Mouse (Mus musculus) myocyte (in vitro differentiated cells): Measurements from ENCODE around the gene Epo. TPM values are rescaled to one million over a fixed set of nuclear protein-coding genes. Genes with fewer than 3 reads are reported as not detected.

Experiments used
- H3K27me3 ChIP-seq: one replicate; pipeline ENCODE4 v1.6.1; 2011; ENCODE audit not compliant: control insufficient read depth, insufficient read depth, insufficient read length
- H3K36me3 ChIP-seq: one replicate; pipeline ENCODE4 v1.6.1; 2011; ENCODE audit not compliant: control insufficient read depth, insufficient read depth
- H3K4me2 ChIP-seq: one replicate; pipeline ENCODE4 v1.6.1; 2011; ENCODE audit warnings: low read depth, control low read depth
- H3K4me3 ChIP-seq: one replicate; pipeline ENCODE4 v1.5.1; 2011; ENCODE audit warnings: mild to moderate bottlenecking, control low read depth, moderate library complexity
- H3K79me2 ChIP-seq: one replicate; pipeline ENCODE4 v1.6.1; 2011; ENCODE audit not compliant: control insufficient read depth, insufficient read depth
- H3ac ChIP-seq: one replicate; pipeline ENCODE4 v1.6.1; 2011; ENCODE audit not compliant: control insufficient read depth, insufficient read length
- CEBPB ChIP-seq: IDR thresholded peaks from 2 replicates; pipeline ENCODE4 v1.6.1; 2011; ENCODE audit warnings: mild to moderate bottlenecking, moderate library complexity; ENCODE audit not compliant: poor library complexity, insufficient read depth, severe bottlenecking
- E2F4 ChIP-seq: IDR thresholded peaks from one replicate; pipeline ENCODE4 v1.6.1; 2011; ENCODE audit warnings: mild to moderate bottlenecking, control low read depth, moderate library complexity; ENCODE audit not compliant: insufficient read depth
- MAX ChIP-seq: IDR thresholded peaks from one replicate; pipeline ENCODE4 v1.6.1; 2011; ENCODE audit warnings: low read depth, mild to moderate bottlenecking, control low read depth
- MYOD1 ChIP-seq, 3 experiments: IDR thresholded peaks; one replicate each; pipeline ENCODE4 v1.6.1; 2011; ENCODE audit warnings: control low read depth in 2 of 3, low read depth in 2 of 3, mild to moderate bottlenecking in 2 of 3, moderate library complexity in 1 of 3; ENCODE audit not compliant: insufficient read length in 2 of 3, control insufficient read depth in 1 of 3
- MYOG ChIP-seq, 3 experiments: IDR thresholded peaks; one replicate each; pipeline ENCODE4 v1.6.1; 2011; ENCODE audit warnings: control low read depth in 2 of 3, low read depth in 2 of 3, mild to moderate bottlenecking in 2 of 3; ENCODE audit not compliant: insufficient read length in 2 of 3, control insufficient read depth in 1 of 3, insufficient read depth in 1 of 3
- POLR2A ChIP-seq: IDR thresholded peaks from one replicate; pipeline ENCODE4 v1.6.1; 2011; ENCODE audit warnings: low read depth, mild to moderate bottlenecking, control low read depth, moderate library complexity; ENCODE audit not compliant: insufficient read length
- POLR2AphosphoS2 ChIP-seq: IDR thresholded peaks from one replicate; pipeline ENCODE4 v1.6.1; 2011; ENCODE audit warnings: low read depth, control low read depth; ENCODE audit not compliant: insufficient read length
- REST ChIP-seq: IDR thresholded peaks from one replicate; pipeline ENCODE4 v1.6.1; 2011; ENCODE audit warnings: mild to moderate bottlenecking, control low read depth, moderate library complexity; ENCODE audit not compliant: insufficient read depth, insufficient read length
- SRF ChIP-seq: IDR thresholded peaks from one replicate; pipeline ENCODE4 v1.6.1; 2011; ENCODE audit warnings: low read depth; ENCODE audit not compliant: control insufficient read depth, insufficient read length
- TCF12 ChIP-seq: IDR thresholded peaks from one replicate; pipeline ENCODE4 v1.6.1; 2011; ENCODE audit warnings: mild to moderate bottlenecking, control low read depth; ENCODE audit not compliant: poor library complexity, insufficient read depth, severe bottlenecking
- TCF3 ChIP-seq: IDR thresholded peaks from one replicate; pipeline ENCODE4 v1.6.1; 2011; ENCODE audit warnings: low read depth, control low read depth; ENCODE audit not compliant: insufficient read length
- USF1 ChIP-seq: IDR thresholded peaks from one replicate; pipeline ENCODE4 v1.6.1; 2011; ENCODE audit warnings: low read depth, mild to moderate bottlenecking, control low read depth, moderate library complexity
- polyA plus RNA-seq: library from polyadenylated mRNA; unstranded; fragments of >200 nt; fragmentation: generic; extraction: Trizol; gene quantifications from one replicate; pipeline ENCODE4 v1.2.1, GENCODE M21; 2012; ENCODE audit warnings: missing spikeins

Epo gene
- polyA plus RNA-seq, result not detected

DNA sequence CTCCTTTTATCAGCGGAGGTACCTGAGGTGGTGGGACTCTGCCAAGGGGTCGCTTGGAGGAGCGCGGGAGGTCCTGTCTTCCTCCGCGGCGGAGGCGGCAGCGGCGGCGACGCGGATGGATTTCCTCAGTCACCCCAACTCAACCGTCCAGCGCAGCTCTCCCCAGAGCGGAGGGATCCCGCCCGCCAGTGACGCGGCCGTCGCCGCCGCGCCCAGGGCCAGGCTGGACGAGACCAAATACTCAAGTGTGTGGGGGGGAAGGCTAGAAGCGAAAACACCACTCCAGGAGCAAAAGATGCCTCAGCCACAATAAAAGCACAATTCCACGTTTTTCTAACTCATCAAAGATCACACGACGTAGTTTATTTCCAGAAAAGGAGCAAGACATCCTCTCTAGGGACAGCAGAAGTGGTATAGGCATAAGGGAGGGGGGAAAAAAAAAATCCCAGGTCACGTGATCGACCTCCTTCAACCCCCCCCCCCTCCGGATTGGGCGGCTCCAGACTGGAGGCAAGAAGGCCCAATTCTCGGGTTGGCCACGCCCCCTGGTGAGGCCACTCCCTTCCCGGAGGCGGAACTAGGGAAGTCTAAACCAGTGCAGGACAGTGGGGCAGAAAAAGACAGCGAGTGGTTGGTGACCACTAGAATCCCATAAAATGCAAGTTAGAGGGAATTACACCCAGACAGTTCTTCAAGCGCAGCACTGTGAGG is at the start of gene Epo, which contains the start of gene Gnb2:
Epo (minus strand) TSS at position 126 of the 711 bp plus-strand sequence.
Gnb2 (minus strand) TSS at position 394 of the 711 bp plus-strand sequence.
- H3ac ChIP-seq, result peak within 1 kb of the TSS; percentile 15
- peaks cover 34% of the 10 kb centered on the region for H3K79me2 ChIP-seq
- TF ChIP-seq E2F4, result peak; percentile 61
- TF ChIP-seq CEBPB, result no peak
- peak; percentile 91 for TF ChIP-seq USF1
- TF ChIP-seq POLR2A, result peak; percentile 94
- TF ChIP-seq TCF3, result no peak
- no peak for TF ChIP-seq SRF
- TF ChIP-seq MAX, result no peak
- TF ChIP-seq POLR2AphosphoS2, result peak; percentile 91
- TF ChIP-seq REST, result no peak
- TF ChIP-seq MYOD1 (IDR thresholded peaks at IDR 0.05; ENCODE audit: control insufficient read depth in 1 of 3, insufficient read length in 2 of 3, low read depth in 2 of 3), result peak in 1 of 3 experiments; percentile 40
- TF ChIP-seq MYOG (IDR thresholded peaks at IDR 0.05; ENCODE audit: control insufficient read depth in 1 of 3, insufficient read depth in 1 of 3, insufficient read length in 2 of 3, low read depth in 2 of 3), result peak in 1 of 3 experiments; percentile 60
- no peak for TF ChIP-seq TCF12
- no peaks in the 10 kb centered on the region for H3K36me3 ChIP-seq
- peak within 1 kb of the TSS; percentile 100 for H3K4me3 ChIP-seq
- H3K27me3 ChIP-seq, result peaks cover 2% of the 10 kb centered on the region
- peak within 1 kb of the TSS; percentile 88 for H3K4me2 ChIP-seq

DNA sequence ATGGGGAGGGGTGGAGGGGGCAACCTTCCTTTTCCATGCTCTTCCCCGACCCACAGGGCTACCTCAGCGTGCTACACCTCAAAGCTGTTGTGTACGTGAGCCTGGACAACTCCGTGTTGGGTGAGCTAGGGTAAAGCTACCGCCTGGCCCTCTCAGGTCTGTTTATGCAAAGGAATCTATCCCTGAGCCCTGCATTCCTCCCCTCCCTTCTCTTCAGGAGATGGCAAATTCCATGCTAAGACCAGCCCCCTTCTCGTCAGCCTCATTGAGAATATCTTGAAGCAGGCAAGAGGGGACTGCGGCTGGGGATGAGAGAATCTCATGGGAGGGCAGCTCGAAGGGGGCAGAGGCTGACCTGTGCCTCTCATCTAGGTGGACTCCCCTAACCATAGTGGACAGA is 49.7 kb upstream of the Epo start:
- no peaks in the 10 kb centered on the region for H3K36me3 ChIP-seq
- no peak overlapping the region for H3K4me2 ChIP-seq
- H3K4me3 ChIP-seq, result no peak overlapping the region
- TF ChIP-seq TCF12, result no peak
- no peak for TF ChIP-seq TCF3
- TF ChIP-seq USF1, result no peak
- TF ChIP-seq POLR2AphosphoS2, result no peak
- TF ChIP-seq MAX, result no peak
- TF ChIP-seq SRF, result no peak
- no peak for TF ChIP-seq MYOD1 (IDR thresholded peaks at IDR 0.05; ENCODE audit: control insufficient read depth in 1 of 3, insufficient read length in 2 of 3, low read depth in 2 of 3)
- no peak for TF ChIP-seq MYOG (IDR thresholded peaks at IDR 0.05; ENCODE audit: control insufficient read depth in 1 of 3, insufficient read depth in 1 of 3, insufficient read length in 2 of 3, low read depth in 2 of 3)
- no peak for TF ChIP-seq E2F4
- no peak for TF ChIP-seq REST
- TF ChIP-seq POLR2A, result no peak
- no peak for TF ChIP-seq CEBPB
- H3ac ChIP-seq, result no peak overlapping the region
- peaks cover 22% of the 10 kb centered on the region for H3K27me3 ChIP-seq
- no peaks in the 10 kb centered on the region for H3K79me2 ChIP-seq

- Histone ChIP-seq H3K79me2 (no peaks in the 10 kb centered on the region), H3K27me3 (peaks cover 27% of the 10 kb centered on the region), H3K4me3 (no peak overlapping the region)
Observed at GRCm38 (mm10) chr5:137580246-137580645, 47.2 kb upstream of the Epo start.

DNA sequence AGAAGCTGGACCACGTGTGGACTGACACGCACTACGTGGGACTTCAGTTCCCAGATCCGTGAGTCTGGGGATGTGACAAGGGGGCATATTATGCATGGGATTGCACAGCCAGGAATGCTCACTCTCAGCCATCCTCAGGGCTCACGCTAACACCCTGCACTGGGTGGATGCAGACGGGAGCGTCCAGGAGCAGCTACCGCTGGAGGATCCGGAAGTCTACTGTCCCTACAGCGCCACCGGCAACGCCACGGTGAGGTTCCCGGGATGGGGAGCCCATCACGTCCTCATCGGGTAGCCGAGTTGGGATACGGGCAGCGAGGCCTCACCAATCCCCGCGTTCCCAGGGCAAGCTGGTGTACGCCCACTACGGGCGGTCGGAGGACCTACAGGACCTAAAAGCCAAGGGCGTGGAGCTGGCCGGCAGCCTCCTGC is 41.4 kb upstream of the Epo start:
- H3K4me3 ChIP-seq, result no peak overlapping the region
- no peak overlapping the region for H3ac ChIP-seq
- peaks cover 18% of the 10 kb centered on the region for H3K27me3 ChIP-seq
- no peaks in the 10 kb centered on the region for H3K79me2 ChIP-seq
- H3K4me2 ChIP-seq, result no peak overlapping the region
- TF ChIP-seq E2F4 (no peak), USF1 (no peak), POLR2AphosphoS2 (no peak), TCF3 (no peak), MYOG (IDR thresholded peaks at IDR 0.05; ENCODE audit: control insufficient read depth in 1 of 3, insufficient read depth in 1 of 3, insufficient read length in 2 of 3, low read depth in 2 of 3) (no peak), POLR2A (no peak), SRF (no peak), CEBPB (no peak), MYOD1 (IDR thresholded peaks at IDR 0.05; ENCODE audit: control insufficient read depth in 1 of 3, insufficient read length in 2 of 3, low read depth in 2 of 3) (no peak), TCF12 (no peak), MAX (no peak), REST (no peak)
- no peaks in the 10 kb centered on the region for H3K36me3 ChIP-seq

More at GRCm38 (mm10) chr5:137580246-137580645, 47.2 kb upstream of the Epo start:
- Histone ChIP-seq H3ac (no peak overlapping the region), H3K36me3 (no peaks in the 10 kb centered on the region), H3K4me2 (no peak overlapping the region)
- TF ChIP-seq SRF, result no peak
- no peak for TF ChIP-seq POLR2AphosphoS2
- no peak for TF ChIP-seq E2F4
- no peak for TF ChIP-seq TCF3
- TF ChIP-seq POLR2A, result no peak
- TF ChIP-seq MAX, result no peak
- no peak for TF ChIP-seq CEBPB
- no peak for TF ChIP-seq MYOD1 (IDR thresholded peaks at IDR 0.05; ENCODE audit: control insufficient read depth in 1 of 3, insufficient read length in 2 of 3, low read depth in 2 of 3)
- TF ChIP-seq USF1, result no peak
- no peak for TF ChIP-seq MYOG (IDR thresholded peaks at IDR 0.05; ENCODE audit: control insufficient read depth in 1 of 3, insufficient read depth in 1 of 3, insufficient read length in 2 of 3, low read depth in 2 of 3)
- no peak for TF ChIP-seq TCF12
- no peak for TF ChIP-seq REST
